Mouse (Mus musculus) megakaryocyte, embryonic 14.5 days (primary cell): ENCODE measurements at regions not wholly inside any gene's neighbourhood (a gene's known extent, or its start where the extent isn't known, plus 50 kb on each side); places are given as distances from the start of the nearest gene placed in this dataset.

ENCODE experiments used
- FLI1 ChIP-seq: IDR thresholded peaks from 2 replicates; pipeline ENCODE4 v1.6.1; 2012; ENCODE audit warnings: low read length, inconsistent platforms, mixed read lengths
- GATA1 ChIP-seq: IDR thresholded peaks from 3 replicates; pipeline ENCODE4 v1.6.1; 2012; ENCODE audit warnings: mixed read lengths, low read length, inconsistent platforms, borderline replicate concordance

DNA sequence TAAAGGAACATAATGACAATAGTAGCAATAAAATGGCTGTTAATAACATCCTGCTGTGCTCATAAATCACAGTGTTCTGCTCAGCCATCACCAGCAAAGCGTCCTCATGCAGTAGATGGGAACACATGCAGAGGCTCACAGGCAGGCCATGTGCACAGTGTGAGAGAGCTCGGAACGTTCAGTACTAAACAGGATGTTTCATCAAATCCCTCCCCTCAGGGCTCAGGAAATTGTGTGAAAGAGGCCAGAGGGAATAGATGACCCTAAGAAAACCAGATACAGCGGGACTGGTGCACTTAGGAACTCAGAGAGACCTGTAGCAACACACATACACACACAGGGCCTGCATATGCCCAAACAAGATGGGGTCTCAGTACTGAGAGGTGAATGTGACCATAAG lies 256.1 kb upstream of the Zpld1 start:
- no peak for TF ChIP-seq GATA1
- TF ChIP-seq FLI1: no peak
